13 mouse cellular contexts compared by ENCODE assay signal in the genomic region with DNA sequence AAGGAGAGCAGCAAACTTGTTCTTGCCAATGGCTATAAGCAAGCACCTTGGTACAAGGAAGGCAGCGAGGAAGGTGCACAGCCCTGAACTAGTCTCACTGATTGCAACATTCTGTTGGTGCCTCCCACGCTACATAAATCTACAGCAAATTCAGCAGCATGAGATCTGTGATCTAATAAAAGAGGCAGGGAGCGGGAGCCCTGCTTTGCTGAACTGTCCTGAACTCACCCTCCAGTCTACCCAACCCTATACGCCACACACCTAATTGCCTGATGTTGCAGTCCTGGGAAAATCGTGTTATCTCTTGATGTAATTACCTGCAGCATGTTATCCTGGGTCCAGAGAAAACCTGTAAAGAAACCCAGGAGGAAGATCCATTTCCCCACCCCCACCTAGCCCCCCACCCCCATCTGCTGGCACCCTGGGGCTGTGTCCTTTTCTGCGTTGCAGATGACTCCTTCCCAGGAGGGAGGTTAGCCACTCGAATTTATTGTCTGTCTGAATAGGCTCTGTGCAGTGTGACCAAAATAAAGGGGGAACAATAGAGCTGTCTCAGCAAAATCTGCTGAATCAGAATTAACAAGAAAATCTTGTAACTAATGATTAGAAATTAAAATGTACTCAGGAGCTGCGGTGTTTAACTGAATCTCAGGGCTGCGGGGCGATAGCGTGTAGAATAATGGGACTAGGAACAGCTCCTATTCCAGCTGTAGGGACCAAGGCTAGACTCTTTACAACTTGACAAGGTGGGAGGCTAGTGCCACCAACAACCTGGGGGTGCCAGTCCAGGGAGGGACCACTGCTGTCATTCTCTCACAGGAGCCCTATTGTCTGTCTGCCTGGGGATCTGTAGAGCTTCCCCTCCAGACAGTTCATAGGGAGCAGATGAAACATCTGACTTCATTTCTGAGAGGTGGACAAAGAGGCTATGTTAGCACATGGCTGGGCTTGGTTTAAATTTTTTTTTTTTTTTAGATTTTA.
A peak's percentile ranks its signal among the peaks of the same experiment; 100 is the strongest.
DNase-seq lines count a peak whose midpoint lies in the region; ATAC-seq and TF ChIP-seq lines count a peak whose summit lies in the region.
"Had no signal": no experiment of that assay in that cellular context is flagged by ENCODE, and none has a peak within 500 bp of the region (broad histone marks: within the 10 kb centered on the region; RNA-seq: fewer than 3 reads in every experiment).

No protein-coding gene starts in this region.

- peaks cover 10% of the 10 kb centered on the region for H3K4me1 ChIP-seq in forebrain, embryonic 12.5 days
- H3K4me1 ChIP-seq in forebrain, embryonic 13.5 days, result peaks cover 18% of the 10 kb centered on the region
- peaks cover 16% of the 10 kb centered on the region for H3K4me1 ChIP-seq in hindbrain, embryonic 14.5 days (replicated peaks; ENCODE audit: control insufficient read depth, insufficient read depth, low read length)
- no peaks in the 10 kb centered on the region for H3K4me1 ChIP-seq in liver, embryonic 11.5 days (replicated peaks; ENCODE audit: control insufficient read depth, insufficient read depth, low read length)
- H3K4me1 ChIP-seq: limb, embryonic 13.5 days; lung, embryonic 15.5 days had no signal

- H3K4me2 ChIP-seq in forebrain, embryonic 12.5 days, result no peak overlapping the region
- no peak overlapping the region for H3K4me2 ChIP-seq in forebrain, embryonic 13.5 days
- peak overlapping the region; percentile 17 for H3K4me2 ChIP-seq in hindbrain, embryonic 14.5 days (replicated peaks)
- no peak overlapping the region for H3K4me2 ChIP-seq in liver, embryonic 11.5 days
- H3K4me2 ChIP-seq: limb, embryonic 13.5 days; lung, embryonic 15.5 days had no signal

- DNase-seq in brain, embryonic 14.5 days (ENCODE audit: low read depth), result peak; percentile 44
- DNase-seq in hindbrain, embryonic 14.5 days (ENCODE audit: low spot score), result peak; percentile 39
- DNase-seq in neural tube, embryonic 10.5 days (ENCODE audit: extremely low spot score, low spot score), result peak; percentile 13
- DNase-seq in liver, embryonic 11.5 days (ENCODE audit: low spot score), result no peak
- no peak for DNase-seq in cerebellum, postnatal 14 days
- DNase-seq: B cell, adult 2 months; heart, postnatal 14 days; spleen, adult 18-20 months had no signal

- peak overlapping the region; percentile 46; the same call in 1 of the 2 replicates for H3K27ac ChIP-seq in forebrain, embryonic 12.5 days
- no peak overlapping the region for H3K27ac ChIP-seq in forebrain, embryonic 13.5 days
- H3K27ac ChIP-seq in hindbrain, embryonic 14.5 days, result peak overlapping the region; percentile 73
- H3K27ac ChIP-seq in liver, embryonic 11.5 days (ENCODE audit: low read depth, low read length), result no peak overlapping the region
- H3K27ac ChIP-seq: limb, embryonic 13.5 days; lung, embryonic 15.5 days had no signal

- no peaks in the 10 kb centered on the region for H3K36me3 ChIP-seq in forebrain, embryonic 12.5 days (replicated peaks)
- H3K36me3 ChIP-seq in forebrain, embryonic 13.5 days (ENCODE audit: poor library complexity, severe bottlenecking), result no peaks in the 10 kb centered on the region
- no peaks in the 10 kb centered on the region for H3K36me3 ChIP-seq in hindbrain, embryonic 14.5 days (replicated peaks; ENCODE audit: control insufficient read depth, insufficient read depth)
- no peaks in the 10 kb centered on the region for H3K36me3 ChIP-seq in liver, embryonic 11.5 days (ENCODE audit: control insufficient read depth, insufficient read depth, low read length)
- H3K36me3 ChIP-seq: limb, embryonic 13.5 days; lung, embryonic 15.5 days had no signal

- H3K4me3 ChIP-seq in forebrain, embryonic 12.5 days (replicated peaks), result no peak overlapping the region
- H3K4me3 ChIP-seq in forebrain, embryonic 13.5 days, result no peak overlapping the region
- no peak overlapping the region for H3K4me3 ChIP-seq in hindbrain, embryonic 14.5 days (replicated peaks; ENCODE audit: low read length)
- no peak overlapping the region for H3K4me3 ChIP-seq in liver, embryonic 11.5 days (ENCODE audit: low read depth, low read length)
- H3K4me3 ChIP-seq: limb, embryonic 13.5 days; lung, embryonic 15.5 days had no signal

- no peak for TF ChIP-seq CTCF in brain, embryonic 14.5 days (IDR thresholded peaks at IDR 0.05; ENCODE audit: borderline replicate concordance, extremely low read depth, insufficient read depth, insufficient read length)

- peaks cover 3% of the 10 kb centered on the region; the same call in 1 of the 2 replicates for H3K27me3 ChIP-seq in forebrain, embryonic 12.5 days
- no peaks in the 10 kb centered on the region for H3K27me3 ChIP-seq in forebrain, embryonic 13.5 days
- no peaks in the 10 kb centered on the region for H3K27me3 ChIP-seq in hindbrain, embryonic 14.5 days (ENCODE audit: control insufficient read depth, insufficient read depth, low read length)
- H3K27me3 ChIP-seq in liver, embryonic 11.5 days (replicated peaks; ENCODE audit: control insufficient read depth, insufficient read depth, low read length), result no peaks in the 10 kb centered on the region
- H3K27me3 ChIP-seq: limb, embryonic 13.5 days; lung, embryonic 15.5 days had no signal

- 33% methylated on average over 11 of the region's 11 CpGs for WGBS in forebrain, embryonic 12.5 days
- WGBS in forebrain, embryonic 13.5 days, result 26% methylated on average over 11 of the region's 11 CpGs
- 16% methylated on average over 11 of the region's 11 CpGs for WGBS in hindbrain, embryonic 14.5 days
- 69% methylated on average over 11 of the region's 11 CpGs for WGBS in liver, embryonic 11.5 days

- H3K9me3 ChIP-seq in forebrain, embryonic 12.5 days, result no peaks in the 10 kb centered on the region
- H3K9me3 ChIP-seq in forebrain, embryonic 13.5 days (replicated peaks), result no peaks in the 10 kb centered on the region
- H3K9me3 ChIP-seq in hindbrain, embryonic 14.5 days (ENCODE audit: control insufficient read depth, low read length), result no peaks in the 10 kb centered on the region
- H3K9me3 ChIP-seq in liver, embryonic 11.5 days (ENCODE audit: control insufficient read depth, low read length), result no peaks in the 10 kb centered on the region
- H3K9me3 ChIP-seq: limb, embryonic 13.5 days; lung, embryonic 15.5 days had no signal

- no peak for TF ChIP-seq POLR2A in brain, embryonic 14.5 days (IDR thresholded peaks at IDR 0.05; ENCODE audit: borderline replicate concordance, extremely low read depth, insufficient read depth, insufficient read length, poor library complexity, severe bottlenecking)

- peak; percentile 64 for ATAC-seq in forebrain, embryonic 12.5 days (ENCODE audit: low FRiP score)
- ATAC-seq in forebrain, embryonic 13.5 days, result no peak
- peak; percentile 72 for ATAC-seq in hindbrain, embryonic 14.5 days (ENCODE audit: low FRiP score)
- ATAC-seq in megakaryocyte progenitor cell, adult 5-6 weeks (replicated peaks; ENCODE audit: poor library complexity), result no peak
- no peak for ATAC-seq in liver, embryonic 11.5 days (replicated peaks; ENCODE audit: low FRiP score)

- no peak overlapping the region for H3K9ac ChIP-seq in forebrain, embryonic 12.5 days
- H3K9ac ChIP-seq in forebrain, embryonic 13.5 days, result no peak overlapping the region
- no peak overlapping the region for H3K9ac ChIP-seq in hindbrain, embryonic 14.5 days
- H3K9ac ChIP-seq in liver, embryonic 11.5 days (ENCODE audit: low read depth, low read length), result no peak overlapping the region
- H3K9ac ChIP-seq: limb, embryonic 13.5 days; lung, embryonic 15.5 days had no signal

Comparison
In these comparisons a context has a peak if more than half of its experiments do, and no peak if none do; other contexts are left out.
1. ATAC-seq: peak in forebrain, embryonic 12.5 days (single experiment) and hindbrain, embryonic 14.5 days (single experiment); none in forebrain, embryonic 13.5 days (single experiment), megakaryocyte progenitor cell, adult 5-6 weeks (single experiment) and liver, embryonic 11.5 days (single experiment).
2. H3K27ac ChIP-seq: peak in forebrain, embryonic 12.5 days (single experiment) and hindbrain, embryonic 14.5 days (single experiment); none in forebrain, embryonic 13.5 days (single experiment) and liver, embryonic 11.5 days (single experiment).
3. DNase-seq: peak in brain, embryonic 14.5 days (single experiment), hindbrain, embryonic 14.5 days (single experiment) and neural tube, embryonic 10.5 days (single experiment); none in liver, embryonic 11.5 days (single experiment) and cerebellum, postnatal 14 days (0 of 2).